In the genomic region with DNA sequence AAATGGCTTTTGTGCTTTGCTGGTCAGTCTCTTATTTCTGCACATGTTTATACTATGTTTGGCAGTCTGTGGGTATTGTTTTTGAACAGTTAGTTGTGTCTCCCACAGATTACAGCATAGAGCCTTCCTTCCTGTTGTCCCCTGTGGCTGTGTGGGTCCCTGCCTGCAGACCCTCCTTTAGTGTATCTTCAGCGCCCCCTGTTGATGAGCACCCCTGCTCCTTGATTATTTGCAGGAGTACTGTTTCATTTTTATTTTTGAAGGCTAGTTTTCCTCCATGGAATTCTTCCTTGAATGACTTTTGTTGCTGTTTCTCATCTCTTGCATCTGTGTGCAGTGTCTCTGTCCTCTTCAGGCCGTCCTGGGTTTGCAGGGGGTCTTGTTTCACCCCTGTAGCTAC, we compare ENCODE assay signal across 9 mouse cellular contexts. TPM values are rescaled to one million over a fixed set of nuclear protein-coding genes. Genes with fewer than 3 reads are reported as not detected.
A peak's percentile ranks its signal among the peaks of the same experiment; 100 is the strongest.
DNase-seq lines count a peak whose midpoint lies in the region; TF ChIP-seq lines count a peak whose summit lies in the region.
"Had no signal": no experiment of that assay in that cellular context is flagged by ENCODE, and none has a peak within 500 bp of the region (broad histone marks: within the 10 kb centered on the region; RNA-seq: fewer than 3 reads in every experiment).

No protein-coding gene starts in this region.

- H3K27me3 ChIP-seq in spleen, adult 2 months (ENCODE audit: control insufficient read depth, insufficient read depth, low read length) = no peaks in the 10 kb centered on the region
- H3K27me3 ChIP-seq: embryonic facial prominence, embryonic 12.5 days had no signal

- no peak for TF ChIP-seq POLR2A in spleen, adult 2 months (IDR thresholded peaks at IDR 0.05; ENCODE audit: low read depth, low read length)

- TF ChIP-seq CTCF in spleen, adult 2 months (IDR thresholded peaks at IDR 0.05; ENCODE audit: extremely low read depth, insufficient read depth, insufficient read length, insufficient replicate concordance) = peak; percentile 46; the same call in 1 of the 2 replicates

- H3K27ac ChIP-seq in spleen, adult 2 months (ENCODE audit: insufficient read depth, low read length) = no peak overlapping the region
- H3K27ac ChIP-seq: embryonic facial prominence, embryonic 12.5 days had no signal

- no peaks in the 10 kb centered on the region for H3K4me1 ChIP-seq in spleen, adult 2 months (ENCODE audit: control insufficient read depth, insufficient read depth, insufficient read length)
- H3K4me1 ChIP-seq: embryonic facial prominence, embryonic 12.5 days had no signal

- peaks cover 13% of the 10 kb centered on the region for H3K36me3 ChIP-seq in spleen, adult 2 months (ENCODE audit: control insufficient read depth, insufficient read depth, low read length)

- H3K4me3 ChIP-seq in spleen, adult 2 months (ENCODE audit: extremely low read depth, insufficient read depth, insufficient read length) = no peak overlapping the region
- H3K4me3 ChIP-seq: embryonic facial prominence, embryonic 12.5 days had no signal

- WGBS in spleen, adult 2 months = 40% methylated on average over 2 of the region's 2 CpGs

- DNase-seq in heart, adult 8-10 months (ENCODE audit: low spot score) = peak; percentile 35
- no peak for DNase-seq in heart, adult 11 months
- peak in 1 of 2 experiments; percentile 53 for DNase-seq in spleen, adult 2 months (ENCODE audit: low read depth in 1 of 2, low spot score in 2 of 2)
- DNase-seq in spleen, adult 12 weeks (ENCODE audit: low spot score) = no peak
- peak; percentile 63 for DNase-seq in brain, adult 2 months (ENCODE audit: low read depth, low spot score)
- peak; percentile 54 to 72 for DNase-seq in layer of hippocampus, postnatal 10 days (ENCODE audit: low spot score in 2 of 2)
- DNase-seq in ovary, postnatal 36 days (ENCODE audit: low spot score) = peak; percentile 60
- DNase-seq in Muller cell, postnatal 12 days (ENCODE audit: inconsistent ontology term) = no peak

RNA-seq across cellular contexts. Expression of gene Dhx35, which starts 58.0 kb away (rescaled TPM):
- 10 to 100 TPM; 12.3 to 17.6 (median 15.8) TPM for total RNA-seq in heart, adult 8-10 months (2022)
- polyA plus RNA-seq in spleen, adult 2 months (2012; rRNA removed) = 19.7 and 20.3 TPM in 2 replicates
- total RNA-seq in layer of hippocampus, postnatal 10 days (2021) = 10 to 100 TPM; 21.6 to 21.7 TPM

Comparison
In these comparisons a context has a peak if more than half of its experiments do, and no peak if none do; other contexts are left out.
1. DNase-seq: peak in heart, adult 8-10 months (single experiment), brain, adult 2 months (single experiment), layer of hippocampus, postnatal 10 days (2 of 2) and ovary, postnatal 36 days (single experiment); none in heart, adult 11 months (single experiment), spleen, adult 12 weeks (single experiment) and Muller cell, postnatal 12 days (single experiment).